Mouse (Mus musculus) intestine, postnatal 0 days (tissue): Measurements from ENCODE around the gene Vti1a. TPM values are rescaled to one million over a fixed set of nuclear protein-coding genes. Genes with fewer than 3 reads are reported as not detected.

Source experiments
- ATAC-seq: fragments of 200-750 bp; cut with Nextera tagmentation; 2 replicates; pipeline ENCODE4 v1.8.0; 2017; ENCODE audit warnings: mild to moderate bottlenecking, moderate TSS enrichment, moderate library complexity
- H3K27ac ChIP-seq: fragments of 300-500 bp; sonication (generic); 2 replicates; pipeline ENCODE4 v1.5.1; 2014; ENCODE audit warnings: mild to moderate bottlenecking, low read depth, low read length, moderate library complexity
- H3K27me3 ChIP-seq: fragments of 300-500 bp; sonication (generic); replicated peaks from 2 replicates; pipeline ENCODE4 v1.6.1; 2014; ENCODE audit warnings: low read length, mixed read lengths; ENCODE audit not compliant: control insufficient read depth, insufficient read depth
- H3K36me3 ChIP-seq: fragments of 300-500 bp; sonication (generic); 2 replicates; pipeline ENCODE4 v1.6.1; 2014; ENCODE audit warnings: mild to moderate bottlenecking, moderate library complexity; ENCODE audit not compliant: control insufficient read depth, insufficient read depth
- H3K4me1 ChIP-seq: fragments of 300-500 bp; sonication (generic); replicated peaks from 2 replicates; pipeline ENCODE4 v1.6.1; 2014; ENCODE audit warnings: antibody characterized with exemption, low read length, mixed read lengths; ENCODE audit not compliant: control insufficient read depth, insufficient read depth
- H3K4me2 ChIP-seq: fragments of 300-500 bp; sonication (generic); replicated peaks from 2 replicates; pipeline ENCODE4 v1.6.1; 2014; ENCODE audit warnings: low read depth, mild to moderate bottlenecking, moderate library complexity
- H3K4me3 ChIP-seq: fragments of 300-500 bp; sonication (generic); 2 replicates; pipeline ENCODE4 v1.5.1; 2014; ENCODE audit warnings: low read depth, low read length
- H3K9ac ChIP-seq: fragments of 300-500 bp; sonication (generic); 2 replicates; pipeline ENCODE4 v1.6.1; 2014; ENCODE audit warnings: mild to moderate bottlenecking, low read depth, low read length
- H3K9me3 ChIP-seq: fragments of 300-500 bp; sonication (generic); 2 replicates; pipeline ENCODE4 v1.6.1; 2016; ENCODE audit warnings: mixed run types; ENCODE audit not compliant: control insufficient read depth
- CTCF ChIP-seq: sonication (generic); IDR thresholded peaks from 2 replicates; pipeline ENCODE4 v1.5.1; 2016; ENCODE audit warnings: low read depth, mild to moderate bottlenecking, control low read depth, antibody characterized with exemption, moderate library complexity
- WGBS: fragments of 180-500 bp; shearing (Covaris S2); extraction: QIAGEN DNeasy Blood & Tissue Kit; methylation state at CpG from one replicate; pipeline ENCODE4 v1.1.7; 2014; 5-methylcytosine and 5-hydroxymethylcytosine counted together
- polyA plus RNA-seq: library from polyadenylated mRNA; unstranded; fragments of >200 nt; fragmentation: Nextera tagmentation; extraction: Ambion mirVana; gene quantifications from 2 replicates; pipeline ENCODE4 v1.2.1, GENCODE M21; 2015

The Vti1a gene
- polyA plus RNA-seq, 1 experiment from 2014 or later, result 21.3 TPM

DNA sequence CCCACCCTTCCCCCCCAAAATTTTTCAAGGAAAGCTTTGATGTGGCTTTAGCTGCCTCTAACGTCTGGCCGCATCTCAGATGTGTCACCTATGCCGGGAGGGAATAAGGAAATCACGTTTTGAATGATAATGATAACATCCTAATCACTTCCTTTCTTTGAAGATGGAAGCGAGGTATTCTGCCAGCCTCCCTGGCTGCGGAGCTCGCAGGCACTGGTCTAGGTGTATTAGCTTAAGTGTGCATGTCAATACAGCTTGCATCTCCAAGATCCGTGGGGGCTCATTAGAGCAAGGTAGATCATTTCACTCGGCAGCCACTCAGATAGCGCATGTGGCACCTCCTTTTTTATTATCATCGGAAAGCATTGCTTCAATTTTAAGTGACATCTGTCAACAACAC, 74.2 kb downstream of the Vti1a start:
- Histone ChIP-seq H3K9me3 (no peaks in the 10 kb centered on the region), H3K4me1 (no peaks in the 10 kb centered on the region), H3K36me3 (no peaks in the 10 kb centered on the region), H3K4me2 (no peak overlapping the region), H3K9ac (no peak overlapping the region), H3K4me3 (no peak overlapping the region), H3K27ac (no peak overlapping the region), H3K27me3 (no peaks in the 10 kb centered on the region)
- WGBS, result 77% methylated on average over 11 of the region's 11 CpGs
- no peak for ATAC-seq
- no peak for TF ChIP-seq CTCF

DNA sequence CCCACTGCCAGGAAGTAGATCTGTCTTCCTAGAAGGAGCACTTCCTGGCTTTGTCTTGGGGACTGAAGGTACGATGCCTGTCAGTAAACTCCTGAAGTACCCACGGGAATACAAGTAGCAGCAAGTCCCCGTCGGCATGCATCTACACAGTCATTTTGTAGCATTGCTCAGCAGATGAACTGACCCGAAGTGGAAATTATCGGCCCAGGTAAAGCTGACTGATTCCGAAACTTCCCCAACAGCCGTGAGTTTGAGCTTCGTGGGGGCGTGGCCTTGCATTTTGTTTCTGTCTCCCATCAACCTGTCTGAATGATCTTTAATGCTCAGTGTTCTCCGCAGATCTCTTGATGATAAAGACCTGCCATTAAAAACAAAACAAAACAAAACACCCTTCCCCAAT, 85.5 kb downstream of the Vti1a start:
- H3K36me3 ChIP-seq, result peaks cover 7% of the 10 kb centered on the region; the same call in 1 of the 2 replicates
- no peak overlapping the region for H3K4me3 ChIP-seq
- 80% methylated on average over 11 of the region's 11 CpGs for WGBS
- H3K4me2 ChIP-seq, result no peak overlapping the region
- TF ChIP-seq CTCF, result no peak
- no peaks in the 10 kb centered on the region for H3K9me3 ChIP-seq
- no peak overlapping the region for H3K9ac ChIP-seq
- H3K27me3 ChIP-seq, result no peaks in the 10 kb centered on the region
- H3K4me1 ChIP-seq, result no peaks in the 10 kb centered on the region; the same call in 1 of the 2 replicates
- H3K27ac ChIP-seq, result no peak overlapping the region; the same call in 1 of the 2 replicates
- ATAC-seq, result no peak

DNA sequence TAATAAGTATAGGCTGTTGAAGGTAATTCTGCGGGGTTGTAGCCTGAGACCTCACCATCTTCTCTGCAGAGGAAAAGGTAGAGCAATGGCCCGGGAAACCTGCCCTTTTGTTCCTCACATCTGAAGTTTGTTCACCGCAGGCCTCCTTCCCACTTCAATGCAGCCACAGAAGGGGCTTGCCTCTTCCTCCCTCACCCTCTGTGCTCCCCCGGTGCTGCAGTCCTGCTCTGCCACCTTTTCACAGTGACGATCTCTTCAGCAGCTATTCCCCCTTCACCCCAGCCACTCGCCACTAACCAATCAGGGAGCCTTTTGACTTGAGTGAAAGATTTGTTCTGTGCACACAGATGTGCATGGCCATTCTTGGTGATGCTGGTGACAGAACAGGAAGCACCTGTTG, 92.4 kb downstream of the Vti1a start:
- Histone ChIP-seq H3K36me3 (no peaks in the 10 kb centered on the region; the same call in 1 of the 2 replicates), H3K9me3 (no peaks in the 10 kb centered on the region), H3K27me3 (no peaks in the 10 kb centered on the region), H3K4me1 (no peaks in the 10 kb centered on the region), H3K27ac (no peak overlapping the region), H3K4me3 (no peak overlapping the region), H3K9ac (no peak overlapping the region), H3K4me2 (no peak overlapping the region)
- 74% methylated on average over 6 of the region's 6 CpGs for WGBS
- TF ChIP-seq CTCF, result no peak
- no peak for ATAC-seq

DNA sequence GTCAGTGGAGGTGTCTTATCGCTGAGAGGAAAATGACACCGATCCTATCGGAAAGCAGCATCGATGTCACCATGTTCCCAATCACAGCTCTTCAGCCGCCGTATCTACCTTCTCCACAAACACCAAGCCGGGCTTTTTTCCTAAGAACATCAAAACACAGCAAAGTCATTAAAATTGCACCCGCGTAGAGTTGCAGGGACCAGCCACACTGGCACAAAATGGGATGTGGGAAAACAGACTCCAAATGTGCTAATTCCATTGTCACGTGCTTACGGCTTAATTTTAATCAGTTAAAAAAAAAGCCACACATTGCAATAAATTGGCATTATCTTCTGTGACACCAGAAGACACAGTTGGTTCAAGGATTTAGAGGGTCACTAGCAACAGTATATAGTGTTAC, 95.3 kb downstream of the Vti1a start:
- no peak overlapping the region for H3K4me2 ChIP-seq
- no peak for ATAC-seq
- no peaks in the 10 kb centered on the region for H3K4me1 ChIP-seq
- no peaks in the 10 kb centered on the region; the same call in 1 of the 2 replicates for H3K36me3 ChIP-seq
- H3K4me3 ChIP-seq, result no peak overlapping the region
- H3K9ac ChIP-seq, result no peak overlapping the region
- no peak overlapping the region for H3K27ac ChIP-seq
- H3K27me3 ChIP-seq, result no peaks in the 10 kb centered on the region
- H3K9me3 ChIP-seq, result no peaks in the 10 kb centered on the region
- no peak for TF ChIP-seq CTCF
- 94% methylated on average over 11 of the region's 11 CpGs for WGBS

DNA sequence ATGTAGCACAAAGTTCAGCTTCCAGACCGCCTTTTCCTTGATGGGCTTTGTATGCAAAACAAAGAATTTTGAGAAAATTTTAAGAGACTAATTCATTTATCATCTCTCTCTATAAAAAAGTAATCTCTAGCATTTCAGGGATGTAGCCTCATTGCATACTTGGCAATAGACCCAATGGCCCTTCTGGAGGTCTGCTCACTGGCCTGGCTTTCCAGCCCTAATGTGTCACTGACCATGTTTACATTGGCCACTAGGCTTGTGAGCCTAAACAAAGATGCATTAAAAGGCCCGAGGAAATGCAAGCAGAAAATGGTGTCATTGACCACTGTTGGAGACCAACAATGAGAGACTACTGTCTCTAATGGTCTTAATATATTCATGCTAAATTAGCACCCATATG, 95.8 kb downstream of the Vti1a start:
- ATAC-seq, result no peak

DNA sequence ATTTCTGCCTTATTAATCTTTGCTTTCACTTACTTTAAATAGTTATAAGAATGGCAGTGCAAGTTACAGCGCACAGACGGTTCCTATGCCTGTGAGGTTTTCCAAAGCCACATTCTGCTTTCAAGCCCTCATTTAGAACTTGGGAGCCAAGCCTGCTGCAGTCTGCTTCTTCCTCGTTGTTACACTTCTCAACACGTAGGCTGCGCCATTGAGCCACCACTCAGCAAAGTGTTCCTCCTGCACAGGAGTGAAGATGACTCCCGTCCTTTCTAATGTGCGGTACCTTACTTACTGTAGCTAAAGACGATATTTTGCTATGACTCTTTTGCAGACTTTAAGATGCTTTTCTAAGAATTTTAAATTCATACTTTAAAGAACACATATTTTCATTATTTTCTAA, 98.0 kb downstream of the Vti1a start:
- Histone ChIP-seq H3K27ac (no peak overlapping the region), H3K36me3 (peaks cover 2% of the 10 kb centered on the region; the same call in 1 of the 2 replicates), H3K27me3 (no peaks in the 10 kb centered on the region), H3K4me1 (no peaks in the 10 kb centered on the region), H3K4me2 (no peak overlapping the region), H3K4me3 (no peak overlapping the region), H3K9me3 (no peaks in the 10 kb centered on the region), H3K9ac (no peak overlapping the region)
- peak; percentile 91 for TF ChIP-seq CTCF
- 51% methylated on average over 8 of the region's 8 CpGs for WGBS
- no peak for ATAC-seq

More for the DNA sequence above, 95.8 kb downstream of the Vti1a start:
- WGBS, result 57% methylated on average over 2 of the region's 2 CpGs
- Histone ChIP-seq H3K27me3 (no peaks in the 10 kb centered on the region), H3K9ac (no peak overlapping the region), H3K4me3 (no peak overlapping the region), H3K4me1 (no peaks in the 10 kb centered on the region), H3K27ac (no peak overlapping the region), H3K4me2 (no peak overlapping the region), H3K9me3 (no peaks in the 10 kb centered on the region), H3K36me3 (no peaks in the 10 kb centered on the region; the same call in 1 of the 2 replicates)
- TF ChIP-seq CTCF, result no peak

DNA sequence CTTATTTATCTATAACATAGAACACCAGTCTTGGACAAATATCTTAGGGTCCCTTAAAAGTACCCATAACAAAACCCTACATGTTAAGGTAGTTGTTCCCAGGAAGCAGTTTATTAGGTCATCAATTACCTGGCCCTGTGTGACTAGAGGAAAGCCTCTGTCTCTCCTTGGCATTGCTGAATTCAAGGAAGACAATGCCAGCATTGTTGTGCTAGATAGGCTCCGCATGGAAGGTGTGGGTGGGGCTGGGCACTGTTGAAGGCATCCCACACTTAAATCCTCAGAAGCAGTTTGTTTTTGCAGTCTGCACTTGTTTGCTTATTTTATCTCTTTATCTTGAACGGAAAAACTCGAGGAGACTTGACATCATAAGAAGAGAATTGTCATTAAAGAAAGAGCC, 102.7 kb downstream of the Vti1a start:
- whole genome bisulfite sequencing, result 31% methylated on average over 3 of the region's 3 CpGs
- Histone ChIP-seq H3K36me3 (peaks cover 8% of the 10 kb centered on the region; the same call in 1 of the 2 replicates), H3K9me3 (no peaks in the 10 kb centered on the region), H3K4me3 (no peak overlapping the region), H3K27ac (no peak overlapping the region), H3K9ac (no peak overlapping the region), H3K27me3 (no peaks in the 10 kb centered on the region), H3K4me2 (no peak overlapping the region), H3K4me1 (no peaks in the 10 kb centered on the region)
- ATAC-seq, result no peak
- TF ChIP-seq CTCF, result no peak
